11 mouse cellular contexts compared by ENCODE assay signal in the genomic region with DNA sequence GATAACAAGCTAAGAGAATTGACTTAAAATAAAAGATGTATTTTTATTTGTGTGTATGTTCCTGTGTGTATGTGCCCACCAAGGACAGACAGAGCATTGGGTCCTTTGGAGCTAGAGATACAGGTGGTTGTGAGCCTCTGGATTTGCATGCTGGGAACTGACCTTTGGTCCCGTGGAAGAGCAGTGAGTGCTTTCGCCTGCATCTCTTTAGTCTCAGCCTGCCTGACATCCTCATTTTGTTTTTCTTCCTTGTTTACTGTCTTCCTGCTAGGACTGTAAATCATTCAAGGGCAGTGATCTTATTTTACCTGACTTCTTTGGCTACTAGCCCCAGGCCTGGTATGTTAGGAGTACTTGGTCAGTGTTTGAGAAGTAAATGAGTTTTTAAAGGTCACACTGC. TPM values are rescaled to one million over a fixed set of nuclear protein-coding genes. Genes with fewer than 3 reads are reported as not detected.
A peak's percentile ranks its signal among the peaks of the same experiment; 100 is the strongest.
DNase-seq lines count a peak whose midpoint lies in the region; ATAC-seq and TF ChIP-seq lines count a peak whose summit lies in the region.
"Had no signal": no experiment of that assay in that cellular context is flagged by ENCODE, and none has a peak within 500 bp of the region (broad histone marks: within the 10 kb centered on the region; RNA-seq: fewer than 3 reads in every experiment).

No protein-coding gene starts in this region.

- H3K9me3 ChIP-seq in midbrain, embryonic 10.5 days (replicated peaks) = no peaks in the 10 kb centered on the region
- H3K9me3 ChIP-seq in midbrain, embryonic 16.5 days (replicated peaks; ENCODE audit: control insufficient read depth, low read length, poor library complexity, severe bottlenecking) = no peaks in the 10 kb centered on the region
- H3K9me3 ChIP-seq in hindbrain, embryonic 15.5 days = no peaks in the 10 kb centered on the region
- no peaks in the 10 kb centered on the region for H3K9me3 ChIP-seq in limb, embryonic 14.5 days (ENCODE audit: control insufficient read depth, low read length)
- H3K9me3 ChIP-seq in stomach, embryonic 16.5 days (replicated peaks; ENCODE audit: control insufficient read depth, low read length) = no peaks in the 10 kb centered on the region
- no peaks in the 10 kb centered on the region for H3K9me3 ChIP-seq in forebrain, embryonic 16.5 days (ENCODE audit: control insufficient read depth, low read length)
- H3K9me3 ChIP-seq: G1E; heart, embryonic 15.5 days had no signal

- peaks cover 19% of the 10 kb centered on the region for H3K4me1 ChIP-seq in midbrain, embryonic 10.5 days
- peaks cover 17% of the 10 kb centered on the region for H3K4me1 ChIP-seq in midbrain, embryonic 16.5 days (ENCODE audit: control insufficient read depth, insufficient read depth, low read length)
- peaks cover 18% of the 10 kb centered on the region for H3K4me1 ChIP-seq in hindbrain, embryonic 15.5 days (replicated peaks)
- peaks cover 11% of the 10 kb centered on the region for H3K4me1 ChIP-seq in limb, embryonic 14.5 days (ENCODE audit: control insufficient read depth, insufficient read depth, low read length)
- peaks cover 8% of the 10 kb centered on the region; the same call in 1 of the 2 replicates for H3K4me1 ChIP-seq in stomach, embryonic 16.5 days (ENCODE audit: control insufficient read depth, insufficient read depth, low read length)
- H3K4me1 ChIP-seq in forebrain, embryonic 16.5 days (replicated peaks; ENCODE audit: control insufficient read depth, insufficient read depth, low read length) = peaks cover 15% of the 10 kb centered on the region

- peaks cover 12% of the 10 kb centered on the region; the same call in 1 of the 2 replicates for H3K36me3 ChIP-seq in midbrain, embryonic 10.5 days
- H3K36me3 ChIP-seq in midbrain, embryonic 16.5 days (ENCODE audit: control insufficient read depth, insufficient read depth, low read length) = no peaks in the 10 kb centered on the region
- H3K36me3 ChIP-seq in hindbrain, embryonic 15.5 days = no peaks in the 10 kb centered on the region
- no peaks in the 10 kb centered on the region for H3K36me3 ChIP-seq in limb, embryonic 14.5 days (ENCODE audit: control insufficient read depth, insufficient read depth, low read length)
- no peaks in the 10 kb centered on the region for H3K36me3 ChIP-seq in stomach, embryonic 16.5 days (ENCODE audit: control insufficient read depth, insufficient read depth, low read length)
- no peaks in the 10 kb centered on the region for H3K36me3 ChIP-seq in forebrain, embryonic 16.5 days (ENCODE audit: control insufficient read depth, insufficient read depth)
- H3K36me3 ChIP-seq: heart, embryonic 15.5 days had no signal

- no peak overlapping the region for H3K4me2 ChIP-seq in midbrain, embryonic 16.5 days (ENCODE audit: low read length)
- H3K4me2 ChIP-seq in hindbrain, embryonic 15.5 days = no peak overlapping the region
- H3K4me2 ChIP-seq in limb, embryonic 14.5 days (replicated peaks; ENCODE audit: low read depth, low read length, severe bottlenecking) = peak overlapping the region; percentile 75; the same call in 1 of the 2 replicates
- H3K4me2 ChIP-seq in stomach, embryonic 16.5 days (ENCODE audit: low read depth, low read length) = 0 out of 2 replicates have a peak overlapping the region, but pooled peaks have one; percentile 63
- no peak overlapping the region for H3K4me2 ChIP-seq in forebrain, embryonic 16.5 days (ENCODE audit: low read length)

- H3K4me3 ChIP-seq in midbrain, embryonic 10.5 days = peak overlapping the region; percentile 86; the same call in 1 of the 2 replicates
- no peak overlapping the region for H3K4me3 ChIP-seq in midbrain, embryonic 16.5 days (ENCODE audit: low read depth, low read length)
- H3K4me3 ChIP-seq in hindbrain, embryonic 15.5 days = 0 out of 2 replicates have a peak overlapping the region, but pooled peaks have one; percentile 5
- H3K4me3 ChIP-seq in limb, embryonic 14.5 days (replicated peaks; ENCODE audit: low read length) = no peak overlapping the region
- H3K4me3 ChIP-seq in stomach, embryonic 16.5 days (replicated peaks; ENCODE audit: low read length) = no peak overlapping the region
- no peak overlapping the region for H3K4me3 ChIP-seq in forebrain, embryonic 16.5 days (replicated peaks; ENCODE audit: low read length)

- 76% methylated on average over 2 of the region's 2 CpGs for WGBS in midbrain, embryonic 10.5 days
- WGBS in midbrain, embryonic 16.5 days = 83% methylated on average over 2 of the region's 2 CpGs
- 59% methylated on average over 2 of the region's 2 CpGs for WGBS in hindbrain, embryonic 15.5 days
- WGBS in limb, embryonic 14.5 days = 67% methylated on average over 2 of the region's 2 CpGs
- WGBS in stomach, embryonic 16.5 days = 62% methylated on average over 2 of the region's 2 CpGs
- WGBS in forebrain, embryonic 16.5 days = 83% methylated on average over 2 of the region's 2 CpGs

- no peak for ATAC-seq in midbrain, embryonic 16.5 days
- ATAC-seq in hindbrain, embryonic 15.5 days (ENCODE audit: low FRiP score, low read depth) = no peak
- no peak for ATAC-seq in limb, embryonic 14.5 days (ENCODE audit: low FRiP score, low read depth)
- ATAC-seq in stomach, embryonic 16.5 days (ENCODE audit: insufficient read depth, low FRiP score) = no peak
- no peak for ATAC-seq in forebrain, embryonic 16.5 days
- ATAC-seq: forebrain, postnatal 0 days had no signal

- DNase-seq in midbrain, embryonic 10.5 days (ENCODE audit: low spot score) = no peak
- no peak for DNase-seq in limb, embryonic 14.5 days (ENCODE audit: low spot score)
- no peak for DNase-seq in heart, postnatal 4 days
- DNase-seq: forebrain, postnatal 0 days; right cerebral cortex, postnatal 25 days had no signal

- TF ChIP-seq POLR2A in limb, embryonic 14.5 days (IDR thresholded peaks at IDR 0.05; ENCODE audit: borderline replicate concordance, extremely low read depth, insufficient read depth, insufficient read length) = no peak

- no peaks in the 10 kb centered on the region for H3K27me3 ChIP-seq in midbrain, embryonic 10.5 days (ENCODE audit: low read depth, poor library complexity, severe bottlenecking)
- no peaks in the 10 kb centered on the region for H3K27me3 ChIP-seq in midbrain, embryonic 16.5 days (ENCODE audit: control insufficient read depth, insufficient read depth, low read depth, low read length)
- H3K27me3 ChIP-seq in hindbrain, embryonic 15.5 days = no peaks in the 10 kb centered on the region
- no peaks in the 10 kb centered on the region for H3K27me3 ChIP-seq in limb, embryonic 14.5 days (ENCODE audit: control insufficient read depth, insufficient read depth, low read length)
- H3K27me3 ChIP-seq in stomach, embryonic 16.5 days (ENCODE audit: control insufficient read depth, insufficient read depth, low read length) = no peaks in the 10 kb centered on the region
- no peaks in the 10 kb centered on the region for H3K27me3 ChIP-seq in forebrain, embryonic 16.5 days (replicated peaks; ENCODE audit: control insufficient read depth, insufficient read depth, low read length)
- H3K27me3 ChIP-seq: heart, embryonic 15.5 days had no signal

- no peak overlapping the region for H3K27ac ChIP-seq in midbrain, embryonic 10.5 days (replicated peaks)
- no peak overlapping the region for H3K27ac ChIP-seq in midbrain, embryonic 16.5 days (ENCODE audit: low read length)
- no peak overlapping the region for H3K27ac ChIP-seq in hindbrain, embryonic 15.5 days (replicated peaks)
- no peak overlapping the region for H3K27ac ChIP-seq in limb, embryonic 14.5 days (replicated peaks; ENCODE audit: low read depth, low read length)
- H3K27ac ChIP-seq in stomach, embryonic 16.5 days (ENCODE audit: low read length) = no peak overlapping the region
- no peak overlapping the region for H3K27ac ChIP-seq in forebrain, embryonic 16.5 days (ENCODE audit: low read length)
- H3K27ac ChIP-seq: heart, embryonic 15.5 days had no signal

- no peak overlapping the region for H3K9ac ChIP-seq in midbrain, embryonic 16.5 days (ENCODE audit: low read depth, low read length)
- H3K9ac ChIP-seq in hindbrain, embryonic 15.5 days = no peak overlapping the region
- H3K9ac ChIP-seq in limb, embryonic 14.5 days (ENCODE audit: low read depth, low read length, severe bottlenecking) = no peak overlapping the region
- H3K9ac ChIP-seq in stomach, embryonic 16.5 days (ENCODE audit: low read length) = no peak overlapping the region
- no peak overlapping the region for H3K9ac ChIP-seq in forebrain, embryonic 16.5 days (replicated peaks; ENCODE audit: low read depth, low read length)

RNA-seq across cellular contexts. Expression of a gene that starts 1.5 kb away (rescaled TPM):
- 54.4 and 61.8 TPM in 2 replicates for polyA plus RNA-seq in midbrain, embryonic 10.5 days (2016; fragmentation: Nextera tagmentation; extraction: Ambion mirVana)
- 39.0 and 42.7 TPM in 2 replicates for polyA plus RNA-seq in midbrain, embryonic 16.5 days (2015; fragmentation: Nextera tagmentation; extraction: Ambion mirVana)
- 38.4 and 41.5 TPM in 2 replicates for polyA plus RNA-seq in hindbrain, embryonic 15.5 days (2015; fragmentation: Nextera tagmentation; extraction: Ambion mirVana)
- polyA plus RNA-seq in limb, embryonic 14.5 days (2012; rRNA removed) = 315 and 409 TPM in 2 replicates
- 153 and 200 TPM in 2 replicates for polyA plus RNA-seq in limb, embryonic 14.5 days (2014; fragmentation: Nextera tagmentation; extraction: Ambion mirVana)
- polyA plus RNA-seq in stomach, embryonic 16.5 days (2015; fragmentation: Nextera tagmentation; extraction: Ambion mirVana) = 36.2 and 36.5 TPM in 2 replicates
- 41.5 and 43.0 TPM in 2 replicates for polyA plus RNA-seq in forebrain, embryonic 16.5 days (2015; fragmentation: Nextera tagmentation; extraction: Ambion mirVana)
- total RNA-seq in heart, postnatal 4 days (2021) = 10 to 100 TPM; 33.1 to 35.6 TPM

RNA-seq across cellular contexts. Expression of a gene that starts 12.9 kb away (rescaled TPM):
- polyA plus RNA-seq in midbrain, embryonic 10.5 days (2016; fragmentation: Nextera tagmentation; extraction: Ambion mirVana) = 89.7 and 91.4 TPM in 2 replicates
- 67.8 and 73.1 TPM in 2 replicates for polyA plus RNA-seq in midbrain, embryonic 16.5 days (2015; fragmentation: Nextera tagmentation; extraction: Ambion mirVana)
- 64.6 and 68.8 TPM in 2 replicates for polyA plus RNA-seq in hindbrain, embryonic 15.5 days (2015; fragmentation: Nextera tagmentation; extraction: Ambion mirVana)
- polyA plus RNA-seq in limb, embryonic 14.5 days (2012; rRNA removed) = 92.5 and 99.8 TPM in 2 replicates
- 51.8 and 57.2 TPM in 2 replicates for polyA plus RNA-seq in limb, embryonic 14.5 days (2014; fragmentation: Nextera tagmentation; extraction: Ambion mirVana)
- polyA plus RNA-seq in stomach, embryonic 16.5 days (2015; fragmentation: Nextera tagmentation; extraction: Ambion mirVana) = 72.7 and 73.5 TPM in 2 replicates
- polyA plus RNA-seq in forebrain, embryonic 16.5 days (2015; fragmentation: Nextera tagmentation; extraction: Ambion mirVana) = 85.9 and 90.0 TPM in 2 replicates
- 10 to 100 TPM; 31.7 to 37.0 TPM for total RNA-seq in heart, postnatal 4 days (2021)

RNA-seq across cellular contexts. Expression of a gene that starts 34.7 kb away (rescaled TPM):
- 5.6 and 7.3 TPM in 2 replicates for polyA plus RNA-seq in midbrain, embryonic 10.5 days (2016; fragmentation: Nextera tagmentation; extraction: Ambion mirVana)
- 5.3 and 7.1 TPM in 2 replicates for polyA plus RNA-seq in midbrain, embryonic 16.5 days (2015; fragmentation: Nextera tagmentation; extraction: Ambion mirVana)
- 8.5 and 9.2 TPM in 2 replicates for polyA plus RNA-seq in hindbrain, embryonic 15.5 days (2015; fragmentation: Nextera tagmentation; extraction: Ambion mirVana)
- 9.6 and 11.0 TPM in 2 replicates for polyA plus RNA-seq in limb, embryonic 14.5 days (2012; rRNA removed)
- 15.0 and 17.0 TPM in 2 replicates for polyA plus RNA-seq in limb, embryonic 14.5 days (2014; fragmentation: Nextera tagmentation; extraction: Ambion mirVana)
- polyA plus RNA-seq in stomach, embryonic 16.5 days (2015; fragmentation: Nextera tagmentation; extraction: Ambion mirVana) = 25.0 and 34.2 TPM in 2 replicates
- polyA plus RNA-seq in forebrain, embryonic 16.5 days (2015; fragmentation: Nextera tagmentation; extraction: Ambion mirVana) = 3.8 TPM in 2 replicates
- total RNA-seq in heart, postnatal 4 days (2021) = 10 to 100 TPM; 15.8 to 18.4 TPM

Comparison
In these comparisons a context has a peak if more than half of its experiments do, and no peak if none do; other contexts are left out.
1. H3K4me3 ChIP-seq: peak in midbrain, embryonic 10.5 days (single experiment) and hindbrain, embryonic 15.5 days (single experiment); none in midbrain, embryonic 16.5 days (single experiment), limb, embryonic 14.5 days (single experiment), stomach, embryonic 16.5 days (single experiment) and forebrain, embryonic 16.5 days (single experiment).
2. H3K4me2 ChIP-seq: peak in limb, embryonic 14.5 days (single experiment) and stomach, embryonic 16.5 days (single experiment); none in midbrain, embryonic 16.5 days (single experiment), hindbrain, embryonic 15.5 days (single experiment) and forebrain, embryonic 16.5 days (single experiment).